Mouse (Mus musculus) mouse embryonic stem cell (cell line): Measurements from ENCODE around the gene Iqsec1.

Experiments used
- in situ Hi-C, 2 experiments: fragments of 300-500 bp; cut with MboI; formaldehyde crosslinking; loops; 1 replicate in 1 of 2; 3 replicates in 1 of 2; pipeline ENCODE4 v1.14.3; 2019 to 2020; ENCODE audit warnings: low sequenced_read_pairs in 2 of 2, low pct_unique_long_range_greater_than_20kb in 1 of 2, mixed read lengths in 1 of 2; ENCODE audit not compliant: unreplicated experiment in 1 of 2

Iqsec1 gene

GRCm38 (mm10) chr6:90829536-90829935, 158.9 kb downstream of the Iqsec1 start:
- in situ Hi-C loops, result no loop called here

- in situ Hi-C loops, result no loop called here
Observed at GRCm38 (mm10) chr6:90825063-90825462, 163.4 kb downstream of the Iqsec1 start.

- in situ Hi-C loops, result loop anchor here in 1 of 2 experiments (25.0 kb wide), 1 partner anchor 314 kb away; no protein-coding TSS in a partner anchor
Observed at GRCm38 (mm10) chr6:90823322-90823721, 165.2 kb downstream of the Iqsec1 start.

GRCm38 (mm10) chr6:90821916-90822602, 166.4 kb downstream of the Iqsec1 start:
- in situ Hi-C loops, result loop anchor here in 1 of 2 experiments (25.0 kb wide), 1 partner anchor 315 kb away; no protein-coding TSS in a partner anchor

GRCm38 (mm10) chr6:90819880-90820279, 168.6 kb downstream of the Iqsec1 start:
- in situ Hi-C loops, result loop anchor here (10.0 to 25.0 kb wide), 2 partner anchors 315 to 317 kb away; no protein-coding TSS in a partner anchor

GRCm38 (mm10) chr6:90818956-90819355, 169.5 kb downstream of the Iqsec1 start:
- in situ Hi-C loops, result loop anchor here (10.0 to 25.0 kb wide), 2 partner anchors 316 to 318 kb away; no protein-coding TSS in a partner anchor

- in situ Hi-C loops, result loop anchor here (10.0 to 25.0 kb wide), 2 partner anchors 318 to 321 kb away; no protein-coding TSS in a partner anchor
Observed at GRCm38 (mm10) chr6:90816551-90816950, 171.9 kb downstream of the Iqsec1 start.

GRCm38 (mm10) chr6:90815341-90815740, 173.1 kb downstream of the Iqsec1 start:
- in situ Hi-C loops, result loop anchor here (10.0 to 25.0 kb wide), 2 partner anchors 319 to 322 kb away; no protein-coding TSS in a partner anchor

GRCm38 (mm10) chr6:90813526-90813925, 175.0 kb downstream of the Iqsec1 start:
- in situ Hi-C loops, result loop anchor here (10.0 to 25.0 kb wide), 2 partner anchors 321 to 324 kb away; no protein-coding TSS in a partner anchor

- in situ Hi-C loops, result loop anchor here (10.0 to 25.0 kb wide), 2 partner anchors 322 to 325 kb away; no protein-coding TSS in a partner anchor
Observed at GRCm38 (mm10) chr6:90812584-90812983, 175.9 kb downstream of the Iqsec1 start.

- in situ Hi-C loops, result loop anchor here (10.0 to 25.0 kb wide), 2 partner anchors 323 to 325 kb away; no protein-coding TSS in a partner anchor
Observed at GRCm38 (mm10) chr6:90812072-90812471, 176.4 kb downstream of the Iqsec1 start.

GRCm38 (mm10) chr6:90810576-90810975, 177.9 kb downstream of the Iqsec1 start:
- in situ Hi-C loops, result loop anchor here (10.0 to 25.0 kb wide), 2 partner anchors 324 to 327 kb away; no protein-coding TSS in a partner anchor

GRCm38 (mm10) chr6:90809960-90810362, 178.5 kb downstream of the Iqsec1 start:
- in situ Hi-C loops, result loop anchor here (10.0 to 25.0 kb wide), 2 partner anchors 325 to 327 kb away; no protein-coding TSS in a partner anchor

GRCm38 (mm10) chr6:90809077-90809840, 179.2 kb downstream of the Iqsec1 start:
- in situ Hi-C loops, result loop anchor here in 1 of 2 experiments (25.0 kb wide), 1 partner anchor 328 kb away; no protein-coding TSS in a partner anchor

- in situ Hi-C loops, result loop anchor here in 1 of 2 experiments (25.0 kb wide), 1 partner anchor 329 kb away; no protein-coding TSS in a partner anchor
Observed at GRCm38 (mm10) chr6:90808544-90808943, 179.9 kb downstream of the Iqsec1 start.

- in situ Hi-C loops, result loop anchor here in 1 of 2 experiments (25.0 kb wide), 1 partner anchor 329 kb away; no protein-coding TSS in a partner anchor
Observed at GRCm38 (mm10) chr6:90808134-90808533, 180.4 kb downstream of the Iqsec1 start.

- in situ Hi-C loops, result loop anchor here in 1 of 2 experiments (25.0 kb wide), 1 partner anchor 330 kb away; no protein-coding TSS in a partner anchor
Observed at GRCm38 (mm10) chr6:90807581-90807980, 180.9 kb downstream of the Iqsec1 start.

GRCm38 (mm10) chr6:90806743-90807142, 181.7 kb downstream of the Iqsec1 start:
- in situ Hi-C loops, result loop anchor here in 1 of 2 experiments (25.0 kb wide), 1 partner anchor 331 kb away; no protein-coding TSS in a partner anchor
